Mouse (Mus musculus) forebrain, postnatal 0 days (tissue): Measurements from ENCODE around the gene Def6. TPM values are rescaled to one million over a fixed set of nuclear protein-coding genes. Genes with fewer than 3 reads are reported as not detected.

ENCODE experiments used
- ATAC-seq: fragments of 200-750 bp; cut with Nextera tagmentation; 2 replicates; pipeline ENCODE4 v1.8.0; 2017; ENCODE audit warnings: mild to moderate bottlenecking, moderate library complexity
- DNase-seq: peaks from one replicate; pipeline ENCODE4 v3.0.0-alpha.2; 2015
- H3K27ac ChIP-seq: fragments of 300-500 bp; sonication (generic); 2 replicates; pipeline ENCODE4 v1.5.1; 2014; ENCODE audit warnings: low read depth, mild to moderate bottlenecking, antibody characterized with exemption, low read length, moderate library complexity, mixed read lengths
- H3K27me3 ChIP-seq: fragments of 300-500 bp; sonication (generic); 2 replicates; pipeline ENCODE4 v1.6.1; 2014; ENCODE audit warnings: mild to moderate bottlenecking, low read length, mixed read lengths; ENCODE audit not compliant: insufficient read depth
- H3K36me3 ChIP-seq: fragments of 300-500 bp; sonication (generic); 2 replicates; pipeline ENCODE4 v1.6.1; 2014; ENCODE audit warnings: mild to moderate bottlenecking, moderate library complexity; ENCODE audit not compliant: insufficient read depth
- H3K4me1 ChIP-seq: fragments of 300-500 bp; sonication (generic); 2 replicates; pipeline ENCODE4 v1.6.1; 2014; ENCODE audit warnings: antibody characterized with exemption; ENCODE audit not compliant: insufficient read depth
- H3K4me2 ChIP-seq: fragments of 300-500 bp; sonication (generic); 2 replicates; pipeline ENCODE4 v1.6.1; 2014; ENCODE audit warnings: low read depth, mild to moderate bottlenecking, moderate library complexity
- H3K4me3 ChIP-seq: fragments of 300-500 bp; sonication (generic); 2 replicates; pipeline ENCODE4 v1.5.1; 2014; ENCODE audit warnings: low read depth, low read length, mixed read lengths
- H3K9ac ChIP-seq: fragments of 300-500 bp; sonication (generic); 2 replicates; pipeline ENCODE4 v1.6.1; 2014; ENCODE audit warnings: mild to moderate bottlenecking
- H3K9me3 ChIP-seq: fragments of 300-500 bp; sonication (generic); 2 replicates; pipeline ENCODE4 v1.6.1; 2016; ENCODE audit warnings: low read length
- CTCF ChIP-seq: sonication (generic); IDR thresholded peaks from 2 replicates; pipeline ENCODE4 v1.5.1; 2016; ENCODE audit warnings: antibody characterized with exemption, control low read depth, low read depth
- WGBS: fragments of 180-500 bp; shearing (Covaris S2); extraction: QIAGEN DNeasy Blood & Tissue Kit; methylation state at CpG from one replicate; pipeline ENCODE4 v1.1.7; 2014; 5-methylcytosine and 5-hydroxymethylcytosine counted together
- polyA plus RNA-seq: library from polyadenylated mRNA; unstranded; fragments of >200 nt; fragmentation: Nextera tagmentation; extraction: Ambion mirVana; gene quantifications from 2 replicates; pipeline ENCODE4 v1.2.1, GENCODE M21; 2015
- total RNA-seq: library from RNA; depleted of rRNA; stranded (reverse); fragments of >200 nt; gene quantifications from 2 replicates; pipeline ENCODE4 v1.2.3, GENCODE M21; 2014; rRNA removed

Gene Def6
- total RNA-seq (5.2 and 6.8 TPM in 2 replicates), polyA plus RNA-seq (6.8 and 8.5 TPM in 2 replicates)

GRCm38 (mm10) chr17:28207591-28208313, at the start of gene Def6:
Def6 (plus strand) TSS chr17:28207778.
- H3K4me3 ChIP-seq, result no peak within 1 kb of the TSS
- peak within 1 kb of the TSS; percentile 19; the same call in 1 of the 2 replicates for H3K4me2 ChIP-seq
- no peaks in the 10 kb centered on the region for H3K27me3 ChIP-seq
- ATAC-seq, result peak; percentile 60
- no peak within 1 kb of the TSS for H3K27ac ChIP-seq
- H3K4me1 ChIP-seq, result no peaks in the 10 kb centered on the region
- 30% methylated on average over 25 of the region's 26 CpGs for WGBS
- peaks cover 11% of the 10 kb centered on the region for H3K36me3 ChIP-seq
- peak; percentile 47 for TF ChIP-seq CTCF
- H3K9ac ChIP-seq, result 0 out of 2 replicates have a peak within 1 kb of the TSS, but pooled peaks have one; percentile 0
- no peaks in the 10 kb centered on the region for H3K9me3 ChIP-seq
- DNase-seq, result no peak

- H3K9ac ChIP-seq, result no peak overlapping the region
- peaks cover 26% of the 10 kb centered on the region for H3K36me3 ChIP-seq
- TF ChIP-seq CTCF, result no peak
- no peaks in the 10 kb centered on the region for H3K4me1 ChIP-seq
- H3K9me3 ChIP-seq, result no peaks in the 10 kb centered on the region
- 47% methylated on average over 8 of the region's 10 CpGs for WGBS
- DNase-seq, result no peak
- no peak for ATAC-seq
- H3K4me2 ChIP-seq, result no peak overlapping the region
- no peaks in the 10 kb centered on the region for H3K27me3 ChIP-seq
- no peak overlapping the region for H3K27ac ChIP-seq
- no peak overlapping the region for H3K4me3 ChIP-seq
Observed at GRCm38 (mm10) chr17:28160361-28160760, 47.2 kb upstream of the Def6 start.

DNA sequence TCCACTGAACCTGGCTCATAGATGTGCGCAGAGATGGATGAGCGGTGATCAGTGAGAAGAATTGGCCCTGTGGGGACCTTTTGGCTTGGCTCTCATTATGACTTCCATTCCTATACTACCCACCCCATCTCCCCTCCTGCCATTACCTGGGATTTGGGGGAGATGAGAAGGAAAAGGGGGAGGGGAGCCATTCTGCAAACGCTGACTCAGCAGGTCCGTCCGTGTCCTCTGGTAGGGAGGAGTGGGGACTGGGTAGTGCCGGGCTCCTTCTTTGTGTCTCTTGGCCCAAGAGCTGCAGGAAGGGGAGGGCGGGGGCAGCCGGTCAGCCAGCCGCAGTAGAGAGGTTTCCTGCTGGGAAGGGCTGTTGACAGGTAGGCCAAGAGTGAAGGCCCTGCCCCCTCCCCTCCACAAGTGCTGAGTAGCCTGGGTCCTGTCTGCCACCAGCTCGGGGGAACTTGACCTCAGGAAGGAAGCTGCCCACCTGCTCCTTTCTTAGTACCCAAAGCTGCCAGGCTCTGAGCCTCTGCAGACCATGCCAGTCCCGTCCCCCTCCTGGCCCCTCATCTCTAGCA, 46.2 kb upstream of the Def6 start:
- Histone ChIP-seq H3K9ac (no peak overlapping the region), H3K4me1 (no peaks in the 10 kb centered on the region), H3K36me3 (peaks cover 34% of the 10 kb centered on the region), H3K27me3 (no peaks in the 10 kb centered on the region), H3K27ac (no peak overlapping the region), H3K4me2 (no peak overlapping the region), H3K9me3 (no peaks in the 10 kb centered on the region), H3K4me3 (no peak overlapping the region)
- ATAC-seq (no peak), DNase-seq (no peak)
- no peak for TF ChIP-seq CTCF
- 26% methylated on average over 9 of the region's 11 CpGs for WGBS

DNA sequence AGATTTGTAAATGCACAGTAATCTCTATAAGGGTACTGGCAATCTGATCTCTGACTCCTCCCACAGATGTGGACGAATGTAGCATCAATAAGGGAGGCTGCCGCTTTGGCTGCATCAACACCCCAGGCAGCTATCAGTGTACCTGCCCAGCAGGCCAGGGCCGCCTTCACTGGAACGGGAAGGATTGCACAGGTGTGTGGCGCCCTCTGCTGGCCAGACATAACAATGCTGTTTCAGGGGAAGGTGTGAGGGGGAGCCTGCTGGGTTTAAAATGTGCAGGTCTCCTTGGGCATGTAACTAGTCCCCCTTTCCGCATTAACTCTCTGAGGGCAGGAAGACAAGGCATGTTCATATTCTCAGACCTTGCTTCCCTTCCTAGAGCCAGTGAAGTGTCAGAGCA, 43.9 kb upstream of the Def6 start:
- Histone ChIP-seq H3K4me3 (no peak overlapping the region), H3K36me3 (peaks cover 44% of the 10 kb centered on the region), H3K9me3 (no peaks in the 10 kb centered on the region), H3K4me2 (no peak overlapping the region), H3K27ac (no peak overlapping the region), H3K4me1 (no peaks in the 10 kb centered on the region), H3K9ac (no peak overlapping the region), H3K27me3 (no peaks in the 10 kb centered on the region)
- 10% methylated on average over 6 of the region's 6 CpGs for WGBS
- ATAC-seq, result peak; percentile 80
- TF ChIP-seq CTCF, result peak; percentile 96
- peak; percentile 83 for DNase-seq

GRCm38 (mm10) chr17:28170460-28171305, 36.9 kb upstream of the Def6 start:
- H3K4me3 ChIP-seq, result no peak overlapping the region
- H3K27me3 ChIP-seq, result no peaks in the 10 kb centered on the region
- peaks cover 33% of the 10 kb centered on the region for H3K36me3 ChIP-seq
- H3K9ac ChIP-seq, result no peak overlapping the region
- 89% methylated on average over 6 of the region's 6 CpGs for WGBS
- no peak for ATAC-seq
- H3K4me2 ChIP-seq, result no peak overlapping the region
- no peak for DNase-seq
- H3K4me1 ChIP-seq, result no peaks in the 10 kb centered on the region
- H3K27ac ChIP-seq, result no peak overlapping the region
- TF ChIP-seq CTCF, result no peak
- no peaks in the 10 kb centered on the region for H3K9me3 ChIP-seq

DNA sequence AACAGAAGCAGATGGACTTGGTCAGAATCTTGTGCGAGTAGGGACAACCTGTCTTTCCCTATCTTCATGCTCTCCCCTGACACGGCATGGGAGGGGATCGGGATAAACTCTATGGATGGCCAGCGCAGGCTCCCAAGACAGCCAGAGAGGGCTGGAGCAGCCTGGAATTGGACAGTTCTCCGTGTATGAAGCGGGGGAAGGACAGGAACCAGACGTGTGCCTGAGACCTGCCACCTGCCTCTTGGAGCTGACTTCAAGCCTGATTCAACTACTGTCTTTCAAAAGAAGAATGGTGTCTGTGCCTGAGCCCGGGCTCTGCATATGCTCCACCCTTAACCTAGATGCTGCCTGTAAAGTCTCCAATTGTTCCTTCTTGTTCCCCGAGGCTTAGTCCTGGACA, 34.9 kb upstream of the Def6 start:
- H3K9ac ChIP-seq, result no peak overlapping the region
- ATAC-seq (no peak), DNase-seq (no peak)
- H3K9me3 ChIP-seq, result no peaks in the 10 kb centered on the region
- 0 out of 2 replicates have a peak, but pooled peaks cover 2% of the 10 kb centered on the region for H3K4me1 ChIP-seq
- H3K4me3 ChIP-seq, result no peak overlapping the region
- H3K27me3 ChIP-seq, result no peaks in the 10 kb centered on the region
- H3K27ac ChIP-seq, result no peak overlapping the region
- H3K4me2 ChIP-seq, result no peak overlapping the region
- TF ChIP-seq CTCF, result no peak
- WGBS, result 73% methylated on average over 9 of the region's 9 CpGs
- H3K36me3 ChIP-seq, result peaks cover 21% of the 10 kb centered on the region
